Mouse (Mus musculus) embryo, embryonic 9.5 days (tissue): ENCODE data around the gene Slc20a1.
A peak's percentile ranks its signal among the peaks of the same experiment; 100 is the strongest.

Experiments
- DNase-seq: peaks from one replicate; pipeline ENCODE4 v3.0.0-alpha.2; 2017; ENCODE audit errors: extremely low spot score

Gene Slc20a1

DNA sequence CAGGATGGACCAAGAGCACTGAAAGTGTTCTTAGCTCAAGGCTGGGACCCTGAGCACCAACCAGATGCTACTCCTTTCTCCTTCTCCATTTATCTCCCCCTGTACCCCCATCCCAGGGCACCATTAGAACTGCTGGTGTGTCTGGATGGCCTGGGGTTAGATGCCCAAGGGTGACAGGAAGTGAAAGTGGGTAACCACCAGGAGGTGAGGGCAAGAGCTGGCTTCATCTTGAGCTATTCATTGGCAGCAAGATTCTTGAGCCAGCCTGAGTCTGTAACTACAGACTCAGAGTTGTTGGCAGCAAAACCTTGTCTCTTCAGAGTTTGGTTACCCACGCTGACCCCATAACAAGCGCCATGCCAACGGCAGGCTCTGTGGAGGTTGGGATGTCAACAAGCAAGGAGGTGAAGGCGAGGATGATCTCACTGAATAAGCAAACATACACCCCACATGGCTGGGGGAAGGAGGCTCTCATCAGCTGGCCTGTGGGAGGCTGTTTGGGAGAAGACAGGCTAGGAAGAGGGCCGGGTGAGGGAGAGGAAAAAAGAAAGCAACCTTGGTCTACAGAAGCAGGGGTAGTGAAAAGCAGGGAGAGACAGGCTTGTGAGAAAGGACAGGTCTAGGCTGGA lies 12.2 kb upstream of the Slc20a1 start:
- DNase-seq: no peak

DNA sequence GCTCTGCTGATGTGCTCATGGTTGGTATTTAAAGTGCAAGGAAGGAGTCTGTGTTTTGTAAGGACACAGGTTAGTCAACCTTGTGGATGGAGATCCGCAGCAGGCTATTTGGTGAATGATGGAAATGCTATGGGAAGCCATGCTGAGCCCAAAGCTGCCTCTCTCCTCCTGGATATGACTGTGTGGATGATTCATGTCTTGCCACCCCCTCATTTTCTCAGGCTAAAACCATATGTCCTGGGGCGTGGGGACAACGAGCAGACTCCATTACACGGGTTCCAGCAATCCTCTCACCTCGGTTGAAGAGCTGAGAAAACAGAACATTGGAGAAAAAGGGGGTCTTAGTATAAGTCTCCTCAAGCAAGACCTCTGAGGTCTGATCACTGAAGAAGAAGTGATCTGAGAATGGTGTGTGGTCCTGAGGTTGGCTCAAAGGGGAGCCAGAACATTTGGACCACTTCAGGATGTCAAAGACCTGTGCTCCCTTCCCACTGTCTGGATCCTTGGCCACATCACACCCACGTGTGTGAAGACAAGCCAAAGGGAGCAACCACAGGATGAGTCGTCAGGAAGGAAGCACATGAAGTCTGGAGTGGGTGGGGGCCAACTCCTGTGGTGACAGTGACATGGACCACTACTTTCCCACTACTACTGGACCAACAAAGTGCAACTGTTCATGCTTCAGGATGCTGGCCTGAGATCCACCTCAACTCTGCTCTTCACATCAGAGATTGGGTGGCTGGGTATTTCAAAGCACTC lies 6.0 kb upstream of the Slc20a1 start:
- DNase-seq: no peak

DNA sequence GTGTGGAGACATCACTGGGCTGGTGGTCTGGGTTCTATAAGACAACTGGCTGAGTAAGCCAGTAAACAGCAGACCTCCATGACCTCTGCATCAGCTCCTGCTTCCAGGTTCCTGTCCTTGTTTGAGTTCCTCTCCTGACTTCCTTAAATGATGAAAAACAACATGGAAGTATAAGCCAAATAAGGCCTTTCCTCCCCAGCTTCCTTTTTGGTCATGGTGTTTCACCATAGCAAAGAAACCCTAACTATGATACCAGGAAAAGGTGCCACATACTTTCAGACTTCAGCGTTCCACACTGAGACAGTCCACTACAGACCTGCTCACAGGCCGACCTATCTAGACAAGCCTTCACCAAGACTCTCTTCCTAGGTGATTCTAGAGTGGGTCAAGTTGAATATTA lies 2.2 kb upstream of the Slc20a1 start:
- DNase-seq: no peak

DNA sequence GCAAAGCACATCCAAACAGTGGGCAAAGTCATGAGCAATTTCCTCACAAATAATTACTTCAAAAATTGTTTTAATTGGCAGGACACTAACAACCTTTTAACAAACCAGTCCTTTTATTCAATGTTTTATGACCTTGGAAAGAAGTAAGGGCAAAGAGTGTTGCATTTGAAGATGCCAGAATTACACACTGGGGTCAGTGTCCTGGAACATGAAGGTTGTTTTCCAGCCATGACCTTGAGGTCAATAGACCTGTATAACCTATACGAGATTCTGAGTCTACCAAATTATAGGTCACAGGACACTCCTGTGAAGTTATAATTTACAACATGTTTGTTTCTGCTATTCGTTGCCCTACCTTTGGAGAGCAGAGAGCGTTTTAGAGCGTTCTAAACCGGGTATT lies 1.4 kb upstream of the Slc20a1 start:
- DNase-seq: no peak

DNA sequence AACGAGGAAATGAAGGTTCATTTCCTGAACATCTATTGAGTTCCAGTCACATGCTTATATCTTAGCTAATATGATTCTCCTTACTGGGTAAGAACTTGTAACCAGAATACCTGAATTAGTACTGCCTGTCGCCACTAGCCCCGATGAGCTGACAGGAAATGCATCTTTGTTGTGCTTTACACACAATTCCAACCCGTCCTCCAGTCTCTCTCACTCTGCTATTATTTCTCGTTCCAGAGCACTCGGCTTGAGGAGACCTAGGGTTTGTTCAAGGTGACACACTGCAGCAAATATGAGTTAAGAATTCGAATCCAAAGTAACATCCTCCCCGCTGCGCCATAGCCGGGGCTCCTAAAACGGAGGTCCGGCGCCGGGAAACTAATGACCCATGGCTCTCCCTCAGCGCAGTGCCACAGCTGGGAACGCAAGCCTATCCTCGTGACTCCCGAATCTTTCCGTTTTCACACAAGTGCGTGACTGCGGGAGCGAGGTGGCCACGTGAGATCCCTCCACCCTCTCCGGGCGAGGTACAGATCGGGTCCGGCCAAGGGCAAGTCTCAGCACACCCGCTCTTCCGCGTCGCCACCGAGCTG lies 625 bp upstream of the Slc20a1 start:
- no peak for DNase-seq

DNA sequence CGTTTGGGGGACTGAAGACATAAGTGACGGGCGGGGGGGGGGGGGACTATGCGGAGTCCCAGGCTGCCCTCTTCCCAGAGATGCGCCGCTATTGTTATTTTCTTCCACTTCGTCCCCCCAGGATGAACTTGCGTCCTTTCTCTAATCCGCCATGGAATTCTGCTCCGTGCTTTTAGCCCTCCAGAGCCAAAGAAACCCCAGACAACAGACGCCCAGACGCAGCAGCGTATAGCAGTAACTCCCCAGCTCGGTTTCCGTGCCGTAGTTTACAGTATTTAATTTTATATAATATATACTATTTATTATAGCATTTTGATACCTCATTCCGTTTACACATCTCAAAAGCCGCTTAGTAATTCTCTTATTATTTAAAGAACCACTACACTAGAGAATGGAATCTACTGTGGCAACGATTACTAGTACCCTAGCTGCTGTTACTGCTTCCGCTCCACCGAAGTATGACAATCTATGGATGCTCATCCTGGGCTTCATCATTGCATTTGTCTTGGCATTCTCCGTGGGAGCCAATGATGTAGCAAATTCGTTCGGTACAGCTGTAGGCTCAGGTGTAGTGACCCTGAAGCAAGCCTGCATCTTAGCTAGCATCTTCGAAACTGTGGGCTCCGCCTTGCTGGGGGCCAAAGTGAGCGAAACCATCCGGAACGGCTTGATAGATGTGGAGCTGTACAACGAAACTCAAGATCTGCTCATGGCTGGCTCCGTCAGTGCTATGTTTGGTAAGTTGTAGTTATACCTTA lies 943 bp downstream of the Slc20a1 start:
- DNase-seq: peak; percentile 20

DNA sequence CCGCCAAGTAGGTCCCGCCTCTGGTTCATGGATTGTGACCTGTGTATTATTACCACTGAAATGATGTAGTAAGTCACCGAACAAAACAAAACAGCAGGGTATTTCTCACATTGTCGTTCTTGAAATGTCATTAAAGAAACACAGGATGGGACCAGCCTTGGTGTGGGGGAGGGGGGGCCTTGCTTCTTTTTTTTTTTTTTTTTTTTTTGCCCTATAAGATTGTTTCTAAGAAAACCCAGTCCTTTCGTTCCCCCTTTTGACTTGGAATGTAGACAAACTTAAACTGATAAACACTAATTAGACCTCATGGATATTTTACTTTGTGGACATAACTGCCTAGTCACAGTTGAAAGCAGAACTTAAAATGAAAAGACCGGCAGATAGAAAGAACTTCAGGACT lies 6.4 kb downstream of the Slc20a1 start:
- no peak for DNase-seq

DNA sequence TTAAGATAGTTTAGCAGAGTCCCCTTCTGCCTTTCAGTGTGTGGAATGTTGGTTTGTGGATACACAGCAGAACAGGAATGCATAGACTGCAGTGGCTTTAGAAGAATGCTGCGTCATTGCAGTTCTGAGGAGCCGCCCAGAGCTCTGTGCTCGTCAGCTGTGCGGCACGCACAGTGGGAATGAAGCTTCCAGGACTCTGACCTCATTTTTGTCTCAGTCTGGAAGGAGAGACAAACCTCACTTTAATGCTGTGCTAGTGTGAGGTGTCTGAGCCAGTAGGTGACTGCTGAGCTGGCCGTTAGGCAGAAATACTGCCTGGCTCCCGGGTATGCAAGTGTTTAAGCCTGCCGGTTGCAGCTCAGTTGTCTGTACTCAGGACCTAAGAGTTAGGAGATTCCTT lies 8.3 kb downstream of the Slc20a1 start:
- no peak for DNase-seq

DNA sequence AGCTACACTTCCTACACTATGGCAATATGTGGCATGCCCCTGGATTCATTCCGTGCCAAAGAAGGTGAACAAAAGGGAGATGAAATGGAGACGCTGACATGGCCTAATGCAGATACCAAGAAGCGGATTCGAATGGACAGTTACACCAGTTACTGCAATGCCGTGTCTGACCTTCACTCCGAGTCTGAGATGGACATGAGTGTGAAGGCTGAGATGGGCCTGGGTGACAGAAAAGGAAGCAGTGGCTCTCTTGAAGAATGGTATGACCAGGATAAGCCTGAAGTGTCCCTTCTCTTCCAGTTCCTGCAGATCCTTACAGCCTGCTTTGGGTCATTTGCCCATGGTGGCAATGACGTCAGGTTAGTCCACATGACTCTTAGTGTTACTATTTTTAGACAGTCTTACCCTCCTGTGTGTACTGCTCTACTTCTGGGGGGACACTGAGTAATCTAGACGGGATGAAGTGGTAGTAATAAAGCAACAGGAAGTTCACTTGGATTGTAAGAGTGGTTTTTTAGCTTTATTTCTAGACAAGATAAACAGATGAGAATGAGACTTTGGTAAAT lies 9.7 kb downstream of the Slc20a1 start:
- DNase-seq: no peak

DNA sequence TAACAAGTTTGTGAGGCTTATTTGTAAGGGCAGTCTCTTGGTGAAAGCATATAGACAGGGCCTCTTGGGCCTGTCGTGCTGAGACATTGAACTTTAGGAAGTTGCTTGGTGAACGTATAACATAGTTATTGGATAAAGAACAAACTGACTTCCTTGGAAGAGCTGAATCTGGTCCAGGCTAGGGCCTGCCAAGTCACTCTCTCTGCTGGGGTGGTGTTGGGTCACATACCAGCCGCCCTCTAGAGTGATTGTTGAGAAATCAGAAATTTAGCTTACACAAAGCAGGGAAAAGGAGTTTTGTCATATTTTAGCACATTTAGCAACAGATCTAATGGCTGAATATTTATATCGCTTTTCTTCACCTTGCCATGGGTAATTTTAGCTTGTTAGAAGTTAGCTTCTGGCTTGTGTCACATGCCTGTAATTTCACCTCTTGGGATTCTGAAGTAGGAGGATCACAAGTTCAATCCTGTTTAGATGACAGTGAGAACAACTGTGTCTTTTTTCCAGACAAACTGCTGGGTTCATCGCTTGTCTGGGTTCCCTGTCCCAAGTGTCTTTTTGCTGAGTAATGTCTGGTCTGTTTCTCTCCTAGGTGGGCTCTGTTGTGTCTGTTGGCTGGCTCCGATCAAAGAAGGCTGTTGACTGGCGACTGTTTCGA lies 11.7 kb downstream of the Slc20a1 start:
- DNase-seq: no peak

DNA sequence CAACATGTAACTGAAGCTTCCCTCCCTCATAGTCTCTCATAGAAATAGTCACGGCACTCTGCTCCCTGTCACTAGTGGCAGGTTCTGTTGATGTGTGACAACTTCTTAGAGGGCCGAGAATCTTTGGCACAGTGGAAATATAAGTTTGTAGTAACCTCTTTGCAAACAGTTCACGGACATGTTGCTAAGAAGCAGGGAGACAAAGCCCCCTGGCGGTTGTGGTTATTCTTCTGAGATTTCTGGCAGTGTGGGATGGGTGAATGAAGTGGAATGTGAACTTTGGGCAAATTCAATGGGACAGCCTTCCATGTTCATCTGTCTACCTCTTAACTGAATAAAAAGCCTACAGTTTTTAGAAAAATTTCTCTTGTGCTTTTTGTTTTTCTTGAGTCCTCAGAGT lies 12.7 kb downstream of the Slc20a1 start:
- DNase-seq: no peak

DNA sequence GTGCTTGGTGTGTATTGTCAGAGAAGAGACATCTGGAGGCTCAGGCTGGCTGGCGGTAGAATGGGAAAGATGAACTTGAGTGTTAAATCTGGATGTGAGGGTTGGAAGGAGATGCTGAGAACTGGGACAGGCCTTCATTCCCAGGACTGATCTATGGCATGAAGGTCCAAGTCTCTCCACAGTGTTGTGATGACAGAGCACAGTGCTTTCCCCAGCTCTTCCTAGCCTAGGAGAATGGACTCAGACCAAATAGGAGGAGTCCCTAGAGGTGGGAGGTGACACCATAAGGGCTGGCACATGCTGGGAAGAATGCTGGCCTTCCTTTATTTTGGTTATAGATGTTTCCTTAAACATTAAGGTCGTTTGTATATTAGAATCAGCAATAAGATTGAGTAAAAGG lies 13.4 kb downstream of the Slc20a1 start:
- DNase-seq: no peak

DNA sequence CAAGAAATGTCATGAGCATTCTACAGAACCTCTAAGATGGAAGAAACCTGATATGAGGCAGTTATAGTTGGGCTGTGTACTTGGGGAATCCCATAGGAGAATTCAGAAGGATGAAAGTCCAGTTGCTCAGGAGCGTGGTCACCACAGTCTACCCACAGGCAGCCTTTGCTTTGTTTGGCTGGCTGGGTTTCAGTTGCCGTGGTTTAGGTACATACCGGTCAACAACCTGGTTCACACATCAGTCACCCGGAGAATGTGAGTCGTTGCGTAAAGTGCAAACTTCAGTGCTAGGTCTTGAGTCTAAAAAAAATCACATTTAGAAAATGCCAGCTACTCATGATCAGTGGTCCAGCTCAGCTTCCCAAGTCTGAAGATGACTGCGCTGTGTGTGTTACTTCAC lies 14.0 kb downstream of the Slc20a1 start:
- no peak for DNase-seq

DNA sequence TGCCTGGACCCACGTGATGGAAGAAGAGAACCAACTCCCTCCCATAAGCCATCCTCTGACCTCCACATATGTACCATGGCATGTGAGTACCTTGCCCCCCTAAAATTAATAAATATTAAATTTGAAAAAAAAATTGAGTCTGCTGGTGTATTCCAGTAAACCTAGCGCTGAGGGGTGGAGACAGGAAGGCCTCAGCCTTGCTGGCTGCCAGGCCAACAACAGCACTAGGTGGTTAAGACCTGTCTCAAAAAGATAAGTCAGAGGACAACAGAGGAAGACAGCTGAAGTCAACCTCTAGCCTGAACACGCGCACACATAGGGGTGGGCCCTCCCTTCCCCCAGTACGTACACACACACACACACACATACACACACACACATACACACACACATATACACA lies 16.2 kb downstream of the Slc20a1 start:
- no peak for DNase-seq

DNA sequence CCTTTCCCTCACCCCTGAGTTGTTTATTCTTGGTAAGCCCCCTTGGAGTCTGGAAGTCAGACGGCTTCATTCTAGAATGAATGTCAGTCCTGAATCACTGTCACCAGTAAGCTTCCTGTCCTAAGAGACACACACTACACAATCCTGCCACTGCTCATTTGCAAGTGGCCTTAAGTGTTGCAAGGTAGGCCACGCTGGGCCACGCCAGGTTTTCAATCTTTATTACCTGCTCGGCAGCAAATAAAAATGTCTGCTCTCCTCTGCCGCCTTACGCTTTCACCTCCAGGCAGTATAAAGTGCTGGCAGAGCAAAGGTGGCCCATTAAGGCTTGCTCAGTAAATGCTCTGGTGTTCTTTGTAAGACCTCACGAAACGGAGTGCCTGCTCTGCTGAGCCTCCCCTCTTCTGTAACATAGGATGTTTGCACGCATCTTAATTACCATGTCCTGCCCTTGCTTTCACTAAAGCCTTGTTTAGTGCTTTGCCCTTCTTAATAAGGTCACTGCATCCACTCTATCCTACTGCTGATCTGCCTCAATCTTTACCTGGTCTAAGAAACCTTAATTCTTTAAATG lies 19.1 kb downstream of the Slc20a1 start:
- DNase-seq: no peak

DNA sequence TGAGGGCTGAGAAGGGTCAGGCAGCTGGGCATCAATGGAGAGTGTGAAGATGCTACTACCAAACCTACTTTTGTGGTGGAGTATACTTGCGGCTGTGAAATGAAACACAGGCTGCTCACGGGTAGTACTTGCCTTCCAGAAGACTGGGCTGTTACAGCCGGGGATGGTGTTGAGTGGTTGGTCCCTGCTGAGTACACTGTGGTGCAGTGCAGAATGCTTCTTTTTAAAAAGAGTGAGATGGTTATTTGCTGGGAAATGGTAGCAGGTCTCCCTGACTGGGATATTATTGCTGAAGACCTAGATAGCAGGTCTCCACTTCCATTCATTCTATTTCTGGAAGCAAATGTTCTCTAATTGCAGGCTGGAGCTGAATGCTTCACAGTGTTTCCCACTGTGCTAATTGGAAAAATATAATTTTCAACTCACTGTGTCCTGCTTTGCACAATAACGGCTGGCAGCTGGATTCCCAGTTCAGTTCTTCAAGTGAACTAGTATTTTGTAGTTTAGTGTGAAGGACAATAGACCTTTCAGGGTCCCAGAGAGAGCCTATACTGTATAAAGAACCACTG lies 20.1 kb downstream of the Slc20a1 start:
- no peak for DNase-seq

DNA sequence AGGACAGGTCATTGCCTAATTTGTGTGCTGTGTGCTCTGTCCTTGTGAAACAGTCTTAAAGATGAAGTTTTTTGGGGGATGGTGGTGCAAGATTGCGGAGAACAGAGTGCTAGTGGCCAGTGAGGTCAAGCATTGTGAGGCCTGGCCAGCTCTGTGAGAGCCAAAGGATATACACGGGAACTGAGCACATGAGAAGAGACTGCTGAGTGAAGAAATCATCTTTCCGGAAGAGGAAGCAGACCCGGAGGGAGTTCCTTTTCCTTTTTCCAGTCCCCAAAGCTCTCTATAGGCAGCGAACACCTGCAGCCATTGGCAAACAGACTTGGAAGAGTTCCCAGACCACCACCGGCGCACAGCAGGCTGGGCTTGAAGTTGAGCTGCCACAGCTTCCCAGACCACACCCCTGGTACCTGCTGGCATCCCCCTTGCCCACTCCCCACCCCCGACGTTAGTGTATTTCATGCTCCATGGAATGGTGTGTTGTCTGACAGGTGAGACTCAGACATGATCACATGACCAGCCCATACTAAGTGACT lies 22.6 kb downstream of the Slc20a1 start:
- DNase-seq: no peak

DNA sequence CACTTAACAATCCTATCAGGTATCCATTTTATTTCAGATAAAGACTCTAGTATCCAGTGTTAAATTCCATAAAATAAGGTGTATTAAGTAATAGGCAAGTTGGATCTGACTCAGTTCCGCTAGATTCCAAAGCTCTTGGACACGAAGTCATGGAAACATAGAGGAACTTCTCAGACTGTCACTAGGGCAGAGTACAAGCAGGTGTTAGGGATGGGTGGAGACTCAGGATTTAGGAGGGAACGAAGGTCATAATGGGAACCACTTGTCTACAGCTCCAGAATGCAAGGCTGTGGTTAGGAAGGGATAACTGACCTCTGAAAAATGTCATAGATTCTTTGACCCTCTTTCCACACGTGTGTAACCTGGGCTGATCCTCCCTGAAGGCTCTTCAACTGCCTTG lies 25.6 kb downstream of the Slc20a1 start:
- DNase-seq: no peak

DNA sequence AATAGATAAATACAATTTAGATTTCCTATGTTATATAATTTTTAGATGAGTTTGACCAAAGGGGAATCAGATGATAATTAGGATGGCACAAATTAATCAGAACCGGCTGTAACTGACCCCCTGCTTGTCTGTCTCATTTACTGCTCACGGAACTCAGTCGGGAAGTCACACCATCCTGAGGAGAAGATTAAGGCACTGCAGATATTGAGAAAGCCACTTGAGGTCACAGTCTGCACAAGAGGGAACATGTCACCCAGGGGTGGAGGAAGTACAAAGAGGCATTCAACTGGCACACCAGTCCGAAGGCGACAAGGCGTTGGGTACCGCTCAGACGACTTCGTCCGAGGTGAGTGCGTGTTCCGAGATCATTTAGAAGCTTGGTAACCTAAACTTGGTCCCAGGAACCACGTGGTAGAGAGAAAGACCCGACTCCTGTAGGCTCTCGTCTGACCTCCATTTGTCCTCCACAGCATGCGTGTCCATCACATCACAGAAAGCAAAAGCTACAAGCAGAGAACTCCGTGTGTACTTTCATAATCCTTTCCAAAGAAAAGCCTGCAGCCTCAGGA lies 26.8 kb downstream of the Slc20a1 start:
- DNase-seq: no peak

DNA sequence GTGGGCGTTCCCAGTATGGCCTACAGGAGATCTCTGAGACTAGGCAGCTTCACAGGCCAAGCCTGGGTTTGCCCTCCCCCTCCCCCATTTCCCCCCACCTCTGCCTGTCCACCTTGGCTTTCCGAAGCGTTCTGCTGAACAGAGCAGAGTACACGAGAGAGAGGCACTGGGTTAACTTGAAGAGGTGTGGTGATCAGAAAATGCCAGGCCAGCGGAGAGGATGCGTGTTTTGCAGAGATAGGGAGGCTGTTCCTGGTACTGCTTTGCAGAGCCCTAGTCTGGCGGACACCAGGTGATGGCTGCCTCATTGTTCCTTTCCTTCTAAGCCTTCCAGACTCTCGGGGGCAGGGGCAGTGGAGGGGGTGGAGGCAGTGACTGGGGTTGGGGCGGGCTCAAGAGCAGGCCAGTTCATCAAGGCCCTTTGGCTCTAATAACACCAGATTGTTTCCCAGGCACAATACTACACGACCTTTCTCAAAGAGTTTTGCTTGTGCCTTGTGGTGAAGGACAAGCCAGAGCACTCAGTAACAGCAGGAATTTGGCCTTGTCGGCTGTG lies 27.8 kb downstream of the Slc20a1 start:
- DNase-seq: no peak
